Mouse (Mus musculus) thymus, adult 2 months (tissue): ENCODE data around the gene Dbp.

Experiments
- CTCF ChIP-seq: fragments of 200-500 bp; IDR thresholded peaks from 2 replicates; pipeline ENCODE4 v1.5.1; 2012; ENCODE audit warnings: mild to moderate bottlenecking, control low read depth, low read length, moderate library complexity, borderline replicate concordance; ENCODE audit not compliant: control insufficient read depth, poor library complexity, insufficient read depth; ENCODE audit errors: extremely low read depth
- POLR2A ChIP-seq: fragments of 200-500 bp; IDR thresholded peaks from 2 replicates; pipeline ENCODE4 v1.6.1; 2012; ENCODE audit warnings: mild to moderate bottlenecking, low read length, control low read depth, moderate library complexity; ENCODE audit not compliant: control insufficient read depth, poor library complexity, insufficient read depth; ENCODE audit errors: extremely low read depth

GRCm38 (mm10) chr7:45713881-45714520, 9.1 kb downstream of the Dbp start:
- TF ChIP-seq CTCF (no peak), POLR2A (no peak)
